Mouse (Mus musculus): ENCODE measurements around the gene Rrad. TPM values are rescaled to one million over a fixed set of nuclear protein-coding genes. Genes with fewer than 3 reads are reported as not detected.

The Rrad gene
- polyA plus RNA-seq, 1 experiment: not detected

GRCm38 (mm10) chr8:104593536-104594325 is 37.4 kb downstream of the Rrad start:
- Histone ChIP-seq H3K4me3 (ENCODE audit: insufficient read depth, low read depth, low read length) (no peak overlapping the region), H3K4me1 (ENCODE audit: control insufficient read depth, insufficient read depth, low read length) (peaks cover 4% of the 10 kb centered on the region), H3K27ac (ENCODE audit: insufficient read depth, low read depth, low read length) (no peak overlapping the region)
- no peak for TF ChIP-seq POLR2A (IDR thresholded peaks at IDR 0.05; ENCODE audit: insufficient read depth, low read depth, low read length)
- TF ChIP-seq CTCF (IDR thresholded peaks at IDR 0.05; ENCODE audit: insufficient read depth, low read depth, low read length): no peak
- WGBS: 96% methylated on average over 31 of the region's 31 CpGs

GRCm38 (mm10) chr8:104592566-104592965 is 38.6 kb downstream of the Rrad start:
- TF ChIP-seq POLR2A (IDR thresholded peaks at IDR 0.05; ENCODE audit: insufficient read depth, low read depth, low read length): no peak
- TF ChIP-seq CTCF (IDR thresholded peaks at IDR 0.05; ENCODE audit: insufficient read depth, low read depth, low read length): no peak
- Histone ChIP-seq H3K4me1 (ENCODE audit: control insufficient read depth, insufficient read depth, low read length) (peaks cover 4% of the 10 kb centered on the region), H3K4me3 (ENCODE audit: insufficient read depth, low read depth, low read length) (no peak overlapping the region), H3K27ac (ENCODE audit: insufficient read depth, low read depth, low read length) (no peak overlapping the region)
- WGBS: 79% methylated on average over 6 of the region's 6 CpGs

GRCm38 (mm10) chr8:104591856-104592255 is 39.3 kb downstream of the Rrad start:
- Histone ChIP-seq H3K4me3 (ENCODE audit: insufficient read depth, low read depth, low read length) (peak overlapping the region; percentile 73), H3K27ac (ENCODE audit: insufficient read depth, low read depth, low read length) (peak overlapping the region; percentile 60), H3K4me1 (ENCODE audit: control insufficient read depth, insufficient read depth, low read length) (peaks cover 4% of the 10 kb centered on the region)
- WGBS: 4% methylated on average over 9 of the region's 9 CpGs
- no peak for TF ChIP-seq CTCF (IDR thresholded peaks at IDR 0.05; ENCODE audit: insufficient read depth, low read depth, low read length)
- no peak for TF ChIP-seq POLR2A (IDR thresholded peaks at IDR 0.05; ENCODE audit: insufficient read depth, low read depth, low read length)

- Histone ChIP-seq H3K27ac (ENCODE audit: insufficient read depth, low read depth, low read length) (peak within 1 kb of the TSS; percentile 60), H3K4me3 (ENCODE audit: insufficient read depth, low read depth, low read length) (peak within 1 kb of the TSS; percentile 73), H3K4me1 (ENCODE audit: control insufficient read depth, insufficient read depth, low read length) (peaks cover 4% of the 10 kb centered on the region)
- WGBS: under 1% methylated on average over 44 of the region's 44 CpGs
- TF ChIP-seq POLR2A (IDR thresholded peaks at IDR 0.05; ENCODE audit: insufficient read depth, low read depth, low read length) (peak; percentile 58), CTCF (IDR thresholded peaks at IDR 0.05; ENCODE audit: insufficient read depth, low read depth, low read length) (no peak)
Measured at GRCm38 (mm10) chr8:104591133-104591834, 39.8 kb downstream of the Rrad start, which contains the start of gene Pdp2. Gene Pdp2 (plus strand): TSS chr8:104591451.

GRCm38 (mm10) chr8:104590284-104590683 is 40.8 kb downstream of the Rrad start:
- no peak overlapping the region for H3K4me3 ChIP-seq (ENCODE audit: insufficient read depth, low read depth, low read length)
- 98% methylated on average over 3 of the region's 3 CpGs for WGBS
- peaks cover 4% of the 10 kb centered on the region for H3K4me1 ChIP-seq (ENCODE audit: control insufficient read depth, insufficient read depth, low read length)
- no peak for TF ChIP-seq CTCF (IDR thresholded peaks at IDR 0.05; ENCODE audit: insufficient read depth, low read depth, low read length)
- no peak for TF ChIP-seq POLR2A (IDR thresholded peaks at IDR 0.05; ENCODE audit: insufficient read depth, low read depth, low read length)
- H3K27ac ChIP-seq (ENCODE audit: insufficient read depth, low read depth, low read length): no peak overlapping the region

- 58% methylated on average over 1 of the region's 1 CpGs for WGBS
- TF ChIP-seq POLR2A (IDR thresholded peaks at IDR 0.05; ENCODE audit: insufficient read depth, low read depth, low read length) (no peak), CTCF (IDR thresholded peaks at IDR 0.05; ENCODE audit: insufficient read depth, low read depth, low read length) (no peak)
- Histone ChIP-seq H3K4me3 (ENCODE audit: insufficient read depth, low read depth, low read length) (no peak overlapping the region), H3K27ac (ENCODE audit: insufficient read depth, low read depth, low read length) (no peak overlapping the region), H3K4me1 (ENCODE audit: control insufficient read depth, insufficient read depth, low read length) (no peaks in the 10 kb centered on the region)
Measured at GRCm38 (mm10) chr8:104584522-104584921, 46.6 kb downstream of the Rrad start.

Other genes starting within 250 kb of the Rrad start
- gene Cmtm4, start 235.5 kb downstream of the Rrad start, polyA plus RNA-seq (2012; ENCODE audit: insufficient read depth, insufficient read length, low replicate concordance, missing spikeins): not detected in 2 replicates
- gene Dync1li2, start 188.3 kb downstream of the Rrad start, polyA plus RNA-seq (2012; ENCODE audit: insufficient read depth, insufficient read length, low replicate concordance, missing spikeins): 65.6 TPM in 1 of 2 replicates, not detected in the other
- gene Terb1, start 121.4 kb downstream of the Rrad start, polyA plus RNA-seq (2012; ENCODE audit: insufficient read depth, insufficient read length, low replicate concordance, missing spikeins): not detected in 2 replicates
- not detected in 2 replicates for gene Nae1, start 96.7 kb downstream of the Rrad start, polyA plus RNA-seq (2012; ENCODE audit: insufficient read depth, insufficient read length, low replicate concordance, missing spikeins)
- not detected in 2 replicates for gene Car7, start 96.6 kb downstream of the Rrad start, polyA plus RNA-seq (2012; ENCODE audit: insufficient read depth, insufficient read length, low replicate concordance, missing spikeins)
- gene Pdp2, start 39.9 kb downstream of the Rrad start, polyA plus RNA-seq (2012; ENCODE audit: insufficient read depth, insufficient read length, low replicate concordance, missing spikeins): not detected in 2 replicates
- not detected in 2 replicates for gene Cdh16, start 6.9 kb downstream of the Rrad start, polyA plus RNA-seq (2012; ENCODE audit: insufficient read depth, insufficient read length, low replicate concordance, missing spikeins)
- not detected in 2 replicates for gene Ciao2b, start 10.6 kb upstream of the Rrad start, polyA plus RNA-seq (2012; ENCODE audit: insufficient read depth, insufficient read length, low replicate concordance, missing spikeins)
- gene Ces2a, start 102.7 kb upstream of the Rrad start, polyA plus RNA-seq (2012; ENCODE audit: insufficient read depth, insufficient read length, low replicate concordance, missing spikeins): not detected in 2 replicates
- gene Ces2b, start 200.2 kb upstream of the Rrad start, polyA plus RNA-seq (2012; ENCODE audit: insufficient read depth, insufficient read length, low replicate concordance, missing spikeins): not detected in 2 replicates
- gene Ces2c, start 215.7 kb upstream of the Rrad start, polyA plus RNA-seq (2012; ENCODE audit: insufficient read depth, insufficient read length, low replicate concordance, missing spikeins): not detected in 2 replicates

Measured in olfactory bulb, adult 2 months (tissue).